Mouse (Mus musculus) midbrain, postnatal 0 days (tissue): ENCODE measurements around the gene Gm11084. TPM values are rescaled to one million over a fixed set of nuclear protein-coding genes. Genes with fewer than 3 reads are reported as not detected.

Experiments
- ATAC-seq: fragments of 200-750 bp; cut with Nextera tagmentation; 2 replicates; pipeline ENCODE4 v1.8.0; 2017; ENCODE audit warnings: moderate number of reproducible peaks, mild to moderate bottlenecking, moderate TSS enrichment, moderate library complexity; ENCODE audit not compliant: low FRiP score
- DNase-seq: peaks from one replicate; pipeline ENCODE4 v3.0.0-alpha.2; 2015; ENCODE audit warnings: low spot score
- H3K27ac ChIP-seq: fragments of 300-500 bp; sonication (generic); 2 replicates; pipeline ENCODE4 v1.5.1; 2014; ENCODE audit warnings: low read depth, mild to moderate bottlenecking, low read length, mixed read lengths
- H3K27me3 ChIP-seq: fragments of 300-500 bp; sonication (generic); 2 replicates; pipeline ENCODE4 v1.6.1; 2014; ENCODE audit warnings: low read length, control low read depth, mixed read lengths; ENCODE audit not compliant: insufficient read depth
- H3K36me3 ChIP-seq: fragments of 300-500 bp; sonication (generic); 2 replicates; pipeline ENCODE4 v1.6.1; 2014; ENCODE audit warnings: low read length, control low read depth, mixed read lengths; ENCODE audit not compliant: insufficient read depth
- H3K4me1 ChIP-seq: fragments of 300-500 bp; sonication (generic); 2 replicates; pipeline ENCODE4 v1.6.1; 2014; ENCODE audit warnings: mild to moderate bottlenecking, control low read depth, antibody characterized with exemption, low read length, mixed read lengths; ENCODE audit not compliant: insufficient read depth
- H3K4me2 ChIP-seq: fragments of 300-500 bp; sonication (generic); 2 replicates; pipeline ENCODE4 v1.6.1; 2014; ENCODE audit warnings: low read depth, mild to moderate bottlenecking, low read length, mixed read lengths; ENCODE audit not compliant: poor library complexity, severe bottlenecking
- H3K4me3 ChIP-seq: fragments of 300-500 bp; sonication (generic); 2 replicates; pipeline ENCODE4 v1.5.1; 2014; ENCODE audit warnings: low read depth, mild to moderate bottlenecking, low read length, moderate library complexity
- H3K9ac ChIP-seq: fragments of 300-500 bp; sonication (generic); replicated peaks from 2 replicates; pipeline ENCODE4 v1.6.1; 2014; ENCODE audit warnings: mild to moderate bottlenecking, low read length, moderate library complexity, mixed read lengths; ENCODE audit not compliant: poor library complexity, severe bottlenecking
- H3K9me3 ChIP-seq: fragments of 300-500 bp; sonication (generic); 2 replicates; pipeline ENCODE4 v1.6.1; 2016; ENCODE audit warnings: low read length, control low read depth
- CTCF ChIP-seq: IDR thresholded peaks from 2 replicates; pipeline ENCODE4 v1.5.1; 2016; ENCODE audit warnings: antibody characterized with exemption, mild to moderate bottlenecking
- WGBS: fragments of 180-500 bp; shearing (Covaris S2); extraction: QIAGEN DNeasy Blood & Tissue Kit; methylation state at CpG from one replicate; pipeline ENCODE4 v1.1.7; 2014; 5-methylcytosine and 5-hydroxymethylcytosine counted together
- polyA plus RNA-seq: library from polyadenylated mRNA; unstranded; fragments of >200 nt; fragmentation: Nextera tagmentation; extraction: Ambion mirVana; gene quantifications from 2 replicates; pipeline ENCODE4 v1.2.1, GENCODE M21; 2015
- total RNA-seq: library from RNA; depleted of rRNA; stranded (reverse); fragments of >200 nt; gene quantifications from 2 replicates; pipeline ENCODE4 v1.2.3, GENCODE M21; 2014

The Gm11084 gene
- total and polyA plus RNA-seq, 2 experiments from 2014 or later = not detected

DNA sequence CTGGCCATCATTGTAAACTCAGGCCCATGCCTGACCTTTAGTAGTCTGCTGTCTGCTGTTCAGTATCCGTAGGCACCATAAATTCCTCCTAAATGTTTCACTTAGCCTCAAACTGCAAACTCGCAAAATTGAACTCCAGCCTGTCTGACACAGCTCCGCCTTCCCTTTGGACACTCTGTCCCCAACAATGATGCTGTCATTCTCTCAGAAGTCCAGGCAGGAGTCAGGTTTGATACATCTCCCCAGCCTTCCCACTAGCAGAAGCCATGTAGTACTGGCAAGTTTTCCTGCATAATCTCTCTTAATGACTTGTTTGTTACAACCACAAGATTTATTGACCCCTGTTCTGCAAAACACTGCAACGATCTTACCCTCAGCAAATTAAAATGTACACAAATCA is 1.7 kb downstream of the Gm11084 start:
- Histone ChIP-seq H3K9ac (no peak overlapping the region), H3K27ac (no peak overlapping the region), H3K27me3 (no peaks in the 10 kb centered on the region), H3K36me3 (no peaks in the 10 kb centered on the region), H3K4me2 (no peak overlapping the region), H3K9me3 (no peaks in the 10 kb centered on the region), H3K4me1 (no peaks in the 10 kb centered on the region), H3K4me3 (no peak overlapping the region)
- DNase-seq (no peak), ATAC-seq (no peak)
- TF ChIP-seq CTCF = no peak
- 72% methylated on average over 4 of the region's 4 CpGs for WGBS

GRCm38 (mm10) chr2:72983211-72983610 is 3.3 kb downstream of the Gm11084 start:
- H3K4me2 ChIP-seq = no peak overlapping the region
- no peaks in the 10 kb centered on the region for H3K4me1 ChIP-seq
- H3K9ac ChIP-seq = no peak overlapping the region
- H3K27ac ChIP-seq = no peak overlapping the region
- H3K36me3 ChIP-seq = no peaks in the 10 kb centered on the region
- DNase-seq = no peak
- TF ChIP-seq CTCF = no peak
- ATAC-seq = no peak
- 96% methylated on average over 3 of the region's 3 CpGs for WGBS
- H3K4me3 ChIP-seq = no peak overlapping the region
- H3K27me3 ChIP-seq = no peaks in the 10 kb centered on the region
- H3K9me3 ChIP-seq = no peaks in the 10 kb centered on the region

DNA sequence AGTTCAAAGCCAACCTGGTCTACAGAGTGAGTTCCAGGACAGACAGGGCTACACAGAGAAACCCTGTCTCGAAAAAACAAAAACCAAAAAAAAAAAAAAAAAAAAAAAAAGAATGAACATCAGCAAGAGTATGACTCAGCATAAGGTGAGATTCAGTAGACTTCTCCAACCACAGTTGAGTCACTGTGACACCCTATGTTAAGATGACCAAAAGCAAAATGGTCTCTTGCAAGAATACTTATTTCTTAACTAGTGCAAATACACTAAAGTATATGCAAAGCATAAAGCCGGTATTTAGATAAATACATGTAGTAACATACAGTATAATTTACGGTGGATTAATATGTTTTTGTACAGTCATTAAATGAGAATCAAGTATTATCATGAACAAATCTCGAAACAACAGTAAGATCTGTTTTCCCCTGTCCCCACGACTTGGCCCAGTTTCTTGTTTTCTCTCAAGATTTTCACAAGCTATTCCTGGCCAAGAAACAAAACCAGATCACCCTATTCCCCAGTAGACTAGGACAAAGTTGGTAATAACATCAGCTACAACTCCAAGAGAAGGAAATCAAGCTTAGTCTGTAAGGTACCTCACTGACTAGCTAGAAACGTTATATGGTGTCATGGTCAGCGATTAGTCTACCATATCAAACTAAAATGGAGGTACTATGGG is 4.3 kb downstream of the Gm11084 start:
- Histone ChIP-seq H3K4me3 (no peak overlapping the region), H3K36me3 (no peaks in the 10 kb centered on the region), H3K4me2 (no peak overlapping the region), H3K9ac (no peak overlapping the region), H3K4me1 (no peaks in the 10 kb centered on the region), H3K27me3 (no peaks in the 10 kb centered on the region), H3K9me3 (no peaks in the 10 kb centered on the region), H3K27ac (no peak overlapping the region)
- WGBS = 92% methylated on average over 7 of the region's 7 CpGs
- DNase-seq (no peak), ATAC-seq (no peak)
- TF ChIP-seq CTCF = no peak

DNA sequence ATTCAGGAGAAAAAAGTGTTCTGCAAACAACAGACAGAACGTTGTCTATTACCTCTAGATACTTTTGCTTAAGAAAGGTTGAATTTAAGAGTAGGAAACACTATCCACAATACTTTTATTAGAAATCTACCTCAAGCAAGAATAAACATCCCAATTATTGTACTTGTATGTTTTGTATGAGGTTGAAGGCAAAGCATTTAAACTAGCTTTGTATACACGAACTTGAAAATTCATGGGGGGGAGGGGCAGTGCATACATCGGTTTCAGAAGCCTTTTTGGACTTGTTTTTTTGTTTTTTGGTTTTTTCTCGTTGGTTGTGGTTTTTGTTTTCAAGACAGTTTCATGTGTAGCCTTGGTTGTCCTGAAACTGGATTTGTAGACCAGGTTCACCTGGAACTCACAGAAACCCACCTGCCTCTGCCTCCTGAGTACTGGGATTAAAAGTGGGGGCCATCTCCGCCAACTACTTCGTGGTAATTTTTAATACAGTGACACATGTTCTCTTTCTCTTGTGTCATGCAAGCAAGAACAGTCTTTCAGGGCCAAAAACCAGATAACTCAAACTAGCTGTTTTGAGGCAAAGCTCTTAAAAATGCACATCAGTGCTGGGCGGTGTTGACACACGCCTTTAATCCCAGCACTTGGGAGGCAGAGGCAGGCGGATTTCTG is 4.9 kb downstream of the Gm11084 start:
- Histone ChIP-seq H3K4me3 (peak overlapping the region; percentile 98), H3K9me3 (no peaks in the 10 kb centered on the region), H3K4me1 (no peaks in the 10 kb centered on the region), H3K4me2 (peak overlapping the region; percentile 71), H3K27me3 (no peaks in the 10 kb centered on the region), H3K9ac (no peak overlapping the region), H3K27ac (0 out of 2 replicates have a peak overlapping the region, but pooled peaks have one; percentile 100), H3K36me3 (no peaks in the 10 kb centered on the region)
- no peak for ATAC-seq
- 71% methylated on average over 9 of the region's 9 CpGs for WGBS
- no peak for TF ChIP-seq CTCF
- no peak for DNase-seq

GRCm38 (mm10) chr2:72981075-72981420 is 5.5 kb downstream of the Gm11084 start:
- WGBS = 6% methylated on average over 3 of the region's 3 CpGs
- TF ChIP-seq CTCF = no peak
- no peaks in the 10 kb centered on the region for H3K27me3 ChIP-seq
- 0 out of 2 replicates have a peak, but pooled peaks cover under 1% of the 10 kb centered on the region for H3K4me1 ChIP-seq
- DNase-seq (no peak), ATAC-seq (no peak)
- peak overlapping the region; percentile 100 for H3K9ac ChIP-seq
- no peaks in the 10 kb centered on the region for H3K36me3 ChIP-seq
- no peaks in the 10 kb centered on the region for H3K9me3 ChIP-seq
- H3K4me2 ChIP-seq = peak overlapping the region; percentile 71
- peak overlapping the region; percentile 100 for H3K27ac ChIP-seq
- H3K4me3 ChIP-seq = peak overlapping the region; percentile 98

GRCm38 (mm10) chr2:72980337-72981074 is 6.0 kb downstream of the Gm11084 start, which contains the start of gene Sp3:
Gene Sp3, minus strand, starts transcription at chr2:72980446.
- under 1% methylated on average over 47 of the region's 64 CpGs for WGBS

More at GRCm38 (mm10) chr2:72980337-72981074, 6.0 kb downstream of the Gm11084 start, which contains the start of gene Sp3:
- peak; percentile 93 for ATAC-seq
- H3K9ac ChIP-seq = peak within 1 kb of the TSS; percentile 100
- peak; percentile 99 for DNase-seq
- H3K9me3 ChIP-seq = no peaks in the 10 kb centered on the region
- H3K27ac ChIP-seq = peak within 1 kb of the TSS; percentile 100
- no peaks in the 10 kb centered on the region for H3K36me3 ChIP-seq
- 0 out of 2 replicates have a peak, but pooled peaks cover 4% of the 10 kb centered on the region for H3K4me1 ChIP-seq
- H3K4me2 ChIP-seq = peak within 1 kb of the TSS; percentile 71
- H3K27me3 ChIP-seq = no peaks in the 10 kb centered on the region
- no peak for TF ChIP-seq CTCF
- H3K4me3 ChIP-seq = peak within 1 kb of the TSS; percentile 98
